Mouse (Mus musculus): ENCODE results near the gene 4930544D05Rik.

- TF ChIP-seq CTCF (IDR thresholded peaks at IDR 0.05; ENCODE audit: borderline replicate concordance, insufficient read depth, low read length) (no peak), POLR2A (IDR thresholded peaks at IDR 0.05; ENCODE audit: low read depth, low read length) (no peak)
Observed at GRCm38 (mm10) chr11:70637764-70638163, 22.1 kb downstream of the 4930544D05Rik start.
